Mouse (Mus musculus) MEL-GATA-1-ER (cell line): Measurements from ENCODE around the gene Adad2.
A peak's percentile ranks its signal among the peaks of the same experiment; 100 is the strongest.

Experiments
- DNase-seq: peaks from one replicate; pipeline ENCODE4 v3.0.0-alpha.2; 2012; ENCODE audit warnings: low read depth; ENCODE audit errors: extremely low read depth

Adad2 gene

GRCm38 (mm10) chr8:119639798-119640197 lies 27.3 kb downstream of the Adad2 start:
- no peak for DNase-seq

- no peak for DNase-seq
Measured at GRCm38 (mm10) chr8:119641058-119641457, 28.5 kb downstream of the Adad2 start.

GRCm38 (mm10) chr8:119642960-119643359 lies 30.4 kb downstream of the Adad2 start:
- no peak for DNase-seq

GRCm38 (mm10) chr8:119644429-119644960 lies 31.9 kb downstream of the Adad2 start:
- no peak for DNase-seq

GRCm38 (mm10) chr8:119644981-119645597 lies 32.5 kb downstream of the Adad2 start:
- DNase-seq, result no peak

GRCm38 (mm10) chr8:119646197-119646596 lies 33.6 kb downstream of the Adad2 start:
- DNase-seq, result no peak

- DNase-seq, result no peak
Measured at GRCm38 (mm10) chr8:119646846-119647245, 34.3 kb downstream of the Adad2 start.

GRCm38 (mm10) chr8:119651324-119651723 lies 38.8 kb downstream of the Adad2 start:
- no peak for DNase-seq

GRCm38 (mm10) chr8:119656709-119657464 lies 44.3 kb downstream of the Adad2 start:
- DNase-seq, result peak; percentile 26

GRCm38 (mm10) chr8:119661081-119661480 lies 48.5 kb downstream of the Adad2 start:
- no peak for DNase-seq

GRCm38 (mm10) chr8:119661892-119662291 lies 49.3 kb downstream of the Adad2 start:
- no peak for DNase-seq

- no peak for DNase-seq
Measured at GRCm38 (mm10) chr8:119663440-119663839, 50.9 kb downstream of the Adad2 start.

- no peak for DNase-seq
Measured at GRCm38 (mm10) chr8:119665270-119665669, 52.7 kb downstream of the Adad2 start.
